Mouse (Mus musculus) intestine, embryonic 14.5 days (tissue): ENCODE data around the gene Zfp217. TPM values are rescaled to one million over a fixed set of nuclear protein-coding genes. Genes with fewer than 3 reads are reported as not detected.
A peak's percentile ranks its signal among the peaks of the same experiment; 100 is the strongest.

Experiments
- ATAC-seq: fragments of 200-750 bp; cut with Nextera tagmentation; replicated peaks from 2 replicates; pipeline ENCODE4 v1.8.0; 2017; ENCODE audit warnings: low read depth, moderate number of reproducible peaks, moderate TSS enrichment, moderate library complexity; ENCODE audit not compliant: low FRiP score, low TSS enrichment
- DNase-seq: peaks from one replicate; pipeline ENCODE4 v3.0.0-alpha.2; 2018; ENCODE audit warnings: low spot score
- H3K27ac ChIP-seq: fragments of 300-500 bp; sonication (generic); 2 replicates; pipeline ENCODE4 v1.5.1; 2014; ENCODE audit warnings: low read depth, mild to moderate bottlenecking, control low read depth
- H3K27me3 ChIP-seq: fragments of 300-500 bp; sonication (generic); replicated peaks from 2 replicates; pipeline ENCODE4 v1.6.1; 2014; ENCODE audit warnings: low read length, control low read depth; ENCODE audit not compliant: control insufficient read depth, insufficient read depth
- H3K36me3 ChIP-seq: fragments of 300-500 bp; sonication (generic); 2 replicates; pipeline ENCODE4 v1.6.1; 2014; ENCODE audit warnings: low read length, control low read depth; ENCODE audit not compliant: control insufficient read depth, insufficient read depth
- H3K4me1 ChIP-seq: fragments of 300-500 bp; sonication (generic); replicated peaks from 2 replicates; pipeline ENCODE4 v1.6.1; 2014; ENCODE audit warnings: low read length, control low read depth, mixed read lengths; ENCODE audit not compliant: control insufficient read depth, insufficient read depth
- H3K4me2 ChIP-seq: fragments of 300-500 bp; sonication (generic); 2 replicates; pipeline ENCODE4 v1.6.1; 2014; ENCODE audit warnings: low read length
- H3K4me3 ChIP-seq: fragments of 300-500 bp; sonication (generic); 2 replicates; pipeline ENCODE4 v1.5.1; 2014; ENCODE audit warnings: low read depth, low read length, control low read depth, mixed read lengths
- H3K9ac ChIP-seq: fragments of 300-500 bp; sonication (generic); 2 replicates; pipeline ENCODE4 v1.6.1; 2014; ENCODE audit warnings: mild to moderate bottlenecking, low read length
- H3K9me3 ChIP-seq: fragments of 300-500 bp; sonication (generic); 2 replicates; pipeline ENCODE4 v1.6.1; 2016; ENCODE audit warnings: low read length, control low read depth; ENCODE audit not compliant: control insufficient read depth
- WGBS: fragments of 180-500 bp; shearing (Covaris S2); extraction: QIAGEN DNeasy Blood & Tissue Kit; methylation state at CpG from one replicate; pipeline ENCODE4 v1.1.7; 2014; 5-methylcytosine and 5-hydroxymethylcytosine counted together
- polyA plus RNA-seq: library from polyadenylated mRNA; unstranded; fragments of >200 nt; fragmentation: Nextera tagmentation; extraction: Ambion mirVana; gene quantifications from 2 replicates; pipeline ENCODE4 v1.2.1, GENCODE M21; 2014

The Zfp217 gene
- polyA plus RNA-seq, 1 experiment from 2014 or later, result 4.3 TPM

GRCm38 (mm10) chr2:170107791-170108190 is 40.1 kb downstream of the Zfp217 start:
- WGBS, result 85% methylated on average over 3 of the region's 3 CpGs
- Histone ChIP-seq H3K27ac (no peak overlapping the region), H3K4me1 (no peaks in the 10 kb centered on the region), H3K36me3 (peaks cover 52% of the 10 kb centered on the region), H3K27me3 (no peaks in the 10 kb centered on the region), H3K4me2 (no peak overlapping the region), H3K9ac (no peak overlapping the region), H3K9me3 (no peaks in the 10 kb centered on the region), H3K4me3 (no peak overlapping the region)
- DNase-seq, result no peak
- no peak for ATAC-seq

DNA sequence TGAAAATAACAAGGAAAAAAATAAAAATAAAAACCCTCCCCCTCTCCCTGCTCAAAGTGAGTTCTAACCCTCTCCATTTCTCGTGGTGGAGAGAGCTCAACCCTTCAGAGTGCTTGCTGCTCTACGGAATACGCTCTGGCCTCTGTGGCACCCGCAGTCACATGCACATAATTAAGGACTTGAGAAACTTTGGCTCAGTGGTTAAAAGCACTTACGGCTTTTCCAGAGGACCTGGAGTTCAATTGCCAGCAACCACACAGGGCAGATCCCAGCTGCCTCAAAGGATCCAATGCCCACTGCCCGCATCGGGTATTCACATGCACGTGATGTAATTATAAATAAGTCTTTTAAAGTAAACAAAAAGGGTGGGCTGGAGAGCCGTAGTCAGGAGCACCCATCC is 41.9 kb downstream of the Zfp217 start:
- WGBS, result 64% methylated on average over 9 of the region's 9 CpGs
- Histone ChIP-seq H3K9ac (no peak overlapping the region), H3K36me3 (peaks cover 43% of the 10 kb centered on the region), H3K27me3 (no peaks in the 10 kb centered on the region), H3K27ac (no peak overlapping the region), H3K4me2 (no peak overlapping the region), H3K9me3 (no peaks in the 10 kb centered on the region), H3K4me1 (no peaks in the 10 kb centered on the region), H3K4me3 (no peak overlapping the region)
- DNase-seq (no peak), ATAC-seq (no peak)

GRCm38 (mm10) chr2:170104396-170104795 is 43.5 kb downstream of the Zfp217 start:
- DNase-seq, result no peak
- Histone ChIP-seq H3K27ac (no peak overlapping the region), H3K36me3 (peaks cover 27% of the 10 kb centered on the region), H3K4me1 (no peaks in the 10 kb centered on the region), H3K4me3 (no peak overlapping the region), H3K27me3 (no peaks in the 10 kb centered on the region), H3K4me2 (no peak overlapping the region), H3K9ac (no peak overlapping the region), H3K9me3 (no peaks in the 10 kb centered on the region)
- WGBS, result 84% methylated on average over 6 of the region's 6 CpGs
- ATAC-seq, result no peak

GRCm38 (mm10) chr2:170103852-170104251 is 44.1 kb downstream of the Zfp217 start:
- Histone ChIP-seq H3K9me3 (no peaks in the 10 kb centered on the region), H3K27me3 (no peaks in the 10 kb centered on the region), H3K4me3 (no peak overlapping the region), H3K4me1 (no peaks in the 10 kb centered on the region), H3K27ac (no peak overlapping the region), H3K36me3 (peaks cover 21% of the 10 kb centered on the region), H3K9ac (no peak overlapping the region), H3K4me2 (no peak overlapping the region)
- WGBS, result 52% methylated on average over 9 of the region's 9 CpGs
- DNase-seq, result peak; percentile 72
- ATAC-seq, result no peak

GRCm38 (mm10) chr2:170103341-170103740 is 44.6 kb downstream of the Zfp217 start:
- Histone ChIP-seq H3K4me2 (no peak overlapping the region), H3K4me3 (no peak overlapping the region), H3K27ac (no peak overlapping the region), H3K27me3 (no peaks in the 10 kb centered on the region), H3K9ac (no peak overlapping the region), H3K4me1 (no peaks in the 10 kb centered on the region), H3K36me3 (peaks cover 18% of the 10 kb centered on the region; the same call in 1 of the 2 replicates), H3K9me3 (no peaks in the 10 kb centered on the region)
- 82% methylated on average over 5 of the region's 5 CpGs for WGBS
- no peak for ATAC-seq
- DNase-seq, result no peak

- Histone ChIP-seq H3K4me1 (no peaks in the 10 kb centered on the region), H3K4me2 (no peak overlapping the region), H3K27me3 (no peaks in the 10 kb centered on the region), H3K27ac (no peak overlapping the region), H3K4me3 (no peak overlapping the region), H3K9ac (no peak overlapping the region), H3K9me3 (no peaks in the 10 kb centered on the region), H3K36me3 (0 out of 2 replicates have a peak, but pooled peaks cover 8% of the 10 kb centered on the region)
- ATAC-seq, result no peak
- DNase-seq, result no peak
- 76% methylated on average over 7 of the region's 7 CpGs for WGBS
Measured at GRCm38 (mm10) chr2:170101932-170102331, 46.0 kb downstream of the Zfp217 start.

GRCm38 (mm10) chr2:170101132-170101531 is 46.8 kb downstream of the Zfp217 start:
- 3% methylated on average over 12 of the region's 12 CpGs for WGBS
- 0 out of 2 replicates have a peak, but pooled peaks cover 3% of the 10 kb centered on the region for H3K36me3 ChIP-seq
- no peaks in the 10 kb centered on the region for H3K4me1 ChIP-seq
- ATAC-seq (0 out of 2 replicates have a peak, but pooled peaks have one; percentile 30), DNase-seq (peak; percentile 100)
- no peaks in the 10 kb centered on the region for H3K27me3 ChIP-seq
- no peak overlapping the region for H3K27ac ChIP-seq
- no peak overlapping the region for H3K4me2 ChIP-seq
- no peak overlapping the region for H3K4me3 ChIP-seq
- H3K9ac ChIP-seq, result no peak overlapping the region
- H3K9me3 ChIP-seq, result no peaks in the 10 kb centered on the region

DNA sequence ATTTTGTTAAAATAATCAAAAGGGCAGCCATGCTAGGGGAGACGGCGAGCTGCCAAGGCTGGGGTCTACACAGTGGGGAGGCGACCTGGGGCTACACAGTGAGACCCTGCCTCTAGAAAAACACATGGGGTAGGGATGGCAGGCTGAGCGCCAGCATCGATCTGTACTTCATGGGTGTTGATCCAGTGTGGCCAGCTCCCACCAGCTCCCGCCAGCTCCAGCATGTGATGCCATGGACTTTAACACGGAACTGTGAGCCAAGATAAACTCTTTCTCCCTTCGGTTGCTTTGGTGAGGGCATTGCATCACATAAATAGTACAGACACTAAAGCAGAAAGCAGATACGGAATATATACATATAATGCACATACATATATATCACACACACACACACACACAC is 53.0 kb downstream of the Zfp217 start:
- 97% methylated on average over 9 of the region's 9 CpGs for WGBS
- H3K4me1 ChIP-seq, result peaks cover 4% of the 10 kb centered on the region; the same call in 1 of the 2 replicates

GRCm38 (mm10) chr2:170094220-170094619 is 53.7 kb downstream of the Zfp217 start:
- Histone ChIP-seq H3K27me3 (no peaks in the 10 kb centered on the region), H3K4me3 (no peak overlapping the region), H3K27ac (no peak overlapping the region), H3K9me3 (no peaks in the 10 kb centered on the region), H3K9ac (no peak overlapping the region), H3K4me1 (peaks cover 4% of the 10 kb centered on the region; the same call in 1 of the 2 replicates), H3K4me2 (no peak overlapping the region), H3K36me3 (no peaks in the 10 kb centered on the region)
- DNase-seq (no peak), ATAC-seq (no peak)
- 95% methylated on average over 17 of the region's 17 CpGs for WGBS

More for the DNA sequence above, 53.0 kb downstream of the Zfp217 start:
- H3K27me3 ChIP-seq, result no peaks in the 10 kb centered on the region
- H3K4me2 ChIP-seq, result no peak overlapping the region
- ATAC-seq (no peak), DNase-seq (no peak)
- no peaks in the 10 kb centered on the region for H3K9me3 ChIP-seq
- no peak overlapping the region for H3K4me3 ChIP-seq
- H3K36me3 ChIP-seq, result no peaks in the 10 kb centered on the region
- H3K9ac ChIP-seq, result no peak overlapping the region
- H3K27ac ChIP-seq, result no peak overlapping the region
